Mouse (Mus musculus) regulatory T cell (primary cell): ENCODE data around the gene Arpin.

Experiments
- in situ Hi-C: fragments of 300-600 bp; cut with MboI, MseI; formaldehyde crosslinking; loops from one replicate; pipeline ENCODE4 v1.15.1; 2025; ENCODE audit warnings: high pct_unique_total_duplicates

The Arpin gene

DNA sequence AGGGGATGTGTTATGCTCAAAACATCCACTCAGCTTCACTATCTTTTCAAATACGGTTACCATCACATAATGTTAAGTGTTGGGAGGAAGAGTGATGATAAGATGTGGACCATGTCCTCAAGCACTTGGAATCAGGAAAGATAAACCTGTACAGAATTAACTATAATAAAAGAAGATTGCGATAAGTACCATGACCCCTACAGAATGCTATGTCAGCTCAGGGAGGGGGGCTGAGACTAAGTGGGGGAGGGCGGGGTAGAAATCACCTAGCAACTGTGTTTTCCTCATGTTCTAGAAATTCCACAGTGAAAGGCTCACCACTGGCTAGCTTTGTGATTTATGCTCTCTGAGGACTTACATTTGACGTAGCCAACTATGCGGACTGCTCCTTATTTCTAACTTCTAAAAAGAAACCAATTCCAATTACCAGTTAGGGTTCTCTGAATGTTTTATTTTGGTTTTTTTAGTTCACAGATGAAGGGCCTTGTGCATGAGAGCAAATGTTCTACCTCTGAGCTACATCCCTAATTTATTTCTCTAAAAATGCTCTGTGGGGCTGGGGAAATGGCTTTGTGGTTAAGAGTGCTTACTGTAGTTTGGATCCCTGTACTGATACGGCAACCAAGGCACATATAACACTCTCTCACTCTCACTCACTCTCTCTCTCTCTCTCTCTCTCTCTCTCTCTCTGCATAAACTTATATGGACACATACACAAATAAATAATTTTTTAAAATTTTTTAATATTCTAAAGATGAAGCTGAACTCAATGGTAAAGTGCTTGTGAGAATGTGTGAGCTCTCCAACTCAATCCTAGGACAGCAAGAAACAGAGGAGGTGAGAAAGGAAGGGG, 42.4 kb downstream of the Arpin start:
- in situ Hi-C loops, result no loop called here

DNA sequence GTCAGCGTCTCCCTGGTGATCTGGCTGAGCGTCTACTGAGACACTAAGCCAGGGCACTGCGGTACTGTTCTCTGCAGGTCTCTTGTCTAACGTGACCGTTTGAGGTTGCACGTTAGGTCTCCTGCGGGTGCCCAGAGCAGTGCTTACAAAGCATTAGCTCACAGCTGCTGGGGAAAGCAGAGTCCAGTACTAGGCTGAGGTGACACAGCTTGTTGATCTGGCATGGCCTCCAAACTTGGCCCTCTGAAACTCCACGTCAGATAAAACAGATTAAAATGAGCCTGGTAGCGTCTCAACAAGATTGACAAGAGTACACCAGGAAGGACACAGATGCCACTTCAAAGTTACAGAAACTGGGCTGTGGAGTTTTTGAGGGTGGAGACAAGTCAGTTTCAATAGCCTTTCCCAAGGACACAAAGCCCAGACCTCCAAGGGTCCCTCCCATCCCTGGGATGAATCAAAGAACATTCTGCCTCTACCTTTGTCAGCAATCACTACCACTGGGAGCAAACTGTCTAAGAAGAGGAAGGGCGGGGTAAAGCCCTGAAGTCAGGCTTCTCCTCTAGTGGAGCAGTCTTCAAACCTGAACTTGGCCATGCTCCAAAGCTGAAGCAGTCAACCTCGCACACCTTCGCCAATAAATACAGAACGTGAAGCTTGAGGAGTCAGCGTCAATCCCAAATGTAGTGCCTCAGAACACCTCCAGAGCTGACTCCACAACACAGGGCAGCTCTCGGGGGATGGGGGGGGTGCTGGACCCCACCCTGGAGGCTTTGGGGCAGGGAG, 44.5 kb downstream of the Arpin start:
- in situ Hi-C loops, result no loop called here

DNA sequence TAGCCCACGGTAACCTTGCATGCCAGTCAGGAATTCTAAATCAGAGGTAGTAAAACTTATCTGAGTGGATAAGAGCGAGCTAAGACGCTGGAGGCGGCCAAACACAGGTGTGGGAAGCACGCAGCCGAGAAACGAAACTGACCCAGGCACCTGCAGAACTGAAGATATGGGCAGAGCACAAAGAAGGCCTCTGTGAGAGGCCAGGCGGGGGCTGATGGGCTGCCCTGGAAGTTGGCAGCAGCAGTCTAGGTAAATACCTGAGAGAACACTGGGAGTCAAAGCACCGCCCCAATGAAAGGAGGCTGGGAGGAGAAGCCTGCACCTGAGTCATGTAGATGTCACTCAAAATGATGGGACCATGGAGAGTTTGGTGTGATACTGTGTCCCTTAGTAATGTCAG, 46.6 kb downstream of the Arpin start:
- in situ Hi-C loops, result no loop called here

DNA sequence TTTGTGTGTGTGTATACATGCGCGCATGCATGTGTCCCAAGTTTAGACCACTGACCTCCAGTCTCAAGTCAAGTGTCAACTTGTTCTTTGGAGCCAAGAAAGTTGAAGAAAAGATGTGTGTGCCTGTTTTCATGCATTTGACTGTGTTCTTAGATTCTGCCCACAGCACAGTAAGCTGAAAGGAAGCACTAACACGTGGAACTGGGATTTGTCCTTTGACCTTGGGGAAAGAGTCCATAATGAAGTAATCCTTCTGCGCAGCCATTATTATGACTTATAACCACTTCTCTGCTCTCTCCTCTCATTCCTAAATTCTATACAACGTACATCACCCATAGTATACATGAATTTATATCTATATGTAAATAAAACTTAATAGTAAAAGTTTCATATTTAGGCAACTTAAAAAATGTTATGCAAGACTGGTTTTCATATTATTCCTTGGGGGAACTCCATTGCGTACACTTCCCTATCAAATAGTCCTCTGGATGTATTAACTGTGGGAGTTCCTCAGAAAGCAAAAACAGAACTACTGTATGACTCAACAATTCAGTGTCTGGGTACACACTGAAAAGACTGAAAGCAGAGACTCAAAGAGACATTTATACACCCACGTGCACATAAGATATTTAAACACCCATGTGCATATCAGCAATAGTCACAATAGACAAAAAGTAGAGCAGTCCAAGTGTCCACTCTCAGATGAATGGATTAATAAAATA, 51.4 kb downstream of the Arpin start:
- in situ Hi-C loops, result no loop called here

DNA sequence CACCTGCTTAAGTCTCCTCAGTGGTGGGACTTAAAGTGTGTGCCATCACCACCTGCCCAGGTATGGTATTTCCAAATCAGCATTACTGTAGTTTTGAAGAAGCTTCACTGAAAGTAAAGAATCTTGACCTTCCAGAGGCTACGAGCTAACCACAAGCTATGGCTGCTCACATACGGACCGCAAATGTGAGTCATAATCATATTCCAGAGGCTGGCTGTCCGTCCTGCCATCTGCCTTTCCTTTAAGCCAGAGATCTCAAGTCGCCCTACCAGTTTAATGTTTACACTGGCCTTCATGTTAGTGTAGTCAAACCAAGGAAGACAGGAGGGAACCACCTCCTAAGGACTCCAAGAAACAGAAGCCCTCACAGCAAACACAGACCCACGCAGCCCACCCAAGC, 53.3 kb downstream of the Arpin start:
- in situ Hi-C loops, result no loop called here

DNA sequence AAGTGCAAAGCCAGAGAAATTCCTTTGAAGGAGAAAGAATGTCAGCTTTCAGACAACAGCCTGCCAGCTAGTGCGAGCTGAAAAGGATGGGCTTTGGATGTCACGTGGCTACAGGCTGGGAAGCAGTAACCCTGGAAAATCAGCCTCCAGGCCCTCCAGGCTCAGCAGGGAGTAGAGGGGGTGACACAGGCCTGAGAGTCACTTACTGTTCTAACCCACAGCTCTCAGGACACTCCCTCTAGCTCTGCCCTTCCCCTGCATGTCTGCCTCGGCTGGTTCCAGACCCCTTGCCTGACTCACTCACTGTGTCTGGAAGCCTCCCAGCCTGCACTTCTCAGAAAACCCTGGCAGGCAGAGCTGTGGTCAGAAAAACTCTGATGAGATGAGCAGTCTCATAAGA, 54.2 kb downstream of the Arpin start:
- in situ Hi-C loops, result no loop called here

DNA sequence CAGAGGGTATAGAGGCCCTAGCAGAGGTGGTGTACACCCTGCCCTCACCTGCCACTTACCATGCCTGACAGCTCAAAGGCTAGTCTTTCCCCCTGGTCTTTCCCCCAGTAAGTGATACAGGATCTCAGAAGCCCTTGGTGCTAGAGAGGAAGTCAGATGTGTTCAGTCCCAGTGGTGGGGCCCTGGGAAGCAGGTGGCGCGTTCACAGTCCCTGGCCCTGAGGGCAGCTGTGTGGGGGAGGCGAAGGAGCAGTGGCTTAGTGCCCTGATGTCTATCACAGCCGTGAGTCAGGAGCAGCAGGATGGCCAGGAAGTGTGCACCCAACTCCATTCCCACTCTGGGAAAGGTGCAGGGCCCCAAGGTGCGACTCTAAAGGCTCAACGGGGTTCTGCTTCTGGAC, 55.1 kb downstream of the Arpin start:
- in situ Hi-C loops, result no loop called here

DNA sequence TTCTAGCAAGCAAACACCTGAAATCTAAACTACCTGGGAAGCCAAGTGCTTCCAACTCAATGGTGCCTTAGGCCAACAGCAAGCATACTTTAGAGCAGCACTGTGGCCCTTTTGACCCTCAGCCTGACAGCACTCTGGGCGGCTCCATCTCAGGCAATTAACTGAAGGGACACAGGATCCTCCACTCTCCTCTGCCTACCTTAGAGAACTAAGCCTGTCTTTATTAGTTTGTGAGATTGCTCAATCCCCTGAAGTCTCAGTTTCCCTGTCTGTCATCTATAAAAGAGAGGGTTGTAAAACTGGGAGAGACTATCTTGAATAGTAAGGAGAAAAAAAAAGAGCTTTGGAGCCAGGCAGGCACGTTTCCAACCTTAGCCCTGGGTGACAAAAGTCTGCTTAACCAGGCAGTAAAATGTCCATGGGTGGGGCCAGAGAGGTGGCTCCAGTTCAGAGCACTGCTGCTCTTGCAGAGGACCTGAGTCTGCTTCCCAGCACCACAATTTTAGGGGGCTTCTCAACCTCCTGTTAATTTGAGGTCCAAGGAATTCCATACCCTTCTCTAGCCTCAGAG, 56.6 kb downstream of the Arpin start:
- in situ Hi-C loops, result no loop called here
